Mouse (Mus musculus) olfactory bulb, adult 2 months (tissue): Measurements from ENCODE around the gene Fam168a. TPM values are rescaled to one million over a fixed set of nuclear protein-coding genes. Genes with fewer than 3 reads are reported as not detected.

Experiments
- H3K27ac ChIP-seq: fragments of 200-500 bp; 2 replicates; pipeline ENCODE4 v1.5.1; 2012; ENCODE audit warnings: low read depth, low read length; ENCODE audit not compliant: insufficient read depth
- H3K4me1 ChIP-seq: fragments of 200-500 bp; 2 replicates; pipeline ENCODE4 v1.6.1; 2012; ENCODE audit warnings: low read length; ENCODE audit not compliant: control insufficient read depth, insufficient read depth
- H3K4me3 ChIP-seq: fragments of 200-500 bp; 2 replicates; pipeline ENCODE4 v1.5.1; 2012; ENCODE audit warnings: mild to moderate bottlenecking, low read depth, low read length, moderate library complexity; ENCODE audit not compliant: insufficient read depth
- CTCF ChIP-seq: fragments of 200-500 bp; IDR thresholded peaks from 2 replicates; pipeline ENCODE4 v1.5.1; 2012; ENCODE audit warnings: low read depth, mild to moderate bottlenecking, low read length, moderate library complexity; ENCODE audit not compliant: insufficient read depth
- POLR2A ChIP-seq: fragments of 200-500 bp; IDR thresholded peaks from 2 replicates; pipeline ENCODE4 v1.6.1; 2012; ENCODE audit warnings: mild to moderate bottlenecking, low read depth, low read length, moderate library complexity; ENCODE audit not compliant: insufficient read depth
- WGBS: fragments of 180-500 bp; shearing (Covaris S2); methylation state at CpG from one replicate; pipeline ENCODE4 v1.1.7; 2018; 5-methylcytosine and 5-hydroxymethylcytosine counted together
- polyA plus RNA-seq: library from polyadenylated mRNA; stranded (reverse); fragments of >200 nt; gene quantifications from 2 replicates; pipeline ENCODE4 v1.2.4, GENCODE M21; 2012; ENCODE audit warnings: low replicate concordance; ENCODE audit not compliant: missing spikeins, insufficient read depth, insufficient read length

Gene Fam168a
- polyA plus RNA-seq, 1 experiment: not detected

GRCm38 (mm10) chr7:100849508-100849907 is 143.1 kb downstream of the Fam168a start:
- TF ChIP-seq POLR2A (no peak), CTCF (no peak)
- WGBS: 95% methylated on average over 2 of the region's 2 CpGs
- Histone ChIP-seq H3K4me3 (no peak overlapping the region), H3K4me1 (peaks cover 29% of the 10 kb centered on the region), H3K27ac (no peak overlapping the region)

DNA sequence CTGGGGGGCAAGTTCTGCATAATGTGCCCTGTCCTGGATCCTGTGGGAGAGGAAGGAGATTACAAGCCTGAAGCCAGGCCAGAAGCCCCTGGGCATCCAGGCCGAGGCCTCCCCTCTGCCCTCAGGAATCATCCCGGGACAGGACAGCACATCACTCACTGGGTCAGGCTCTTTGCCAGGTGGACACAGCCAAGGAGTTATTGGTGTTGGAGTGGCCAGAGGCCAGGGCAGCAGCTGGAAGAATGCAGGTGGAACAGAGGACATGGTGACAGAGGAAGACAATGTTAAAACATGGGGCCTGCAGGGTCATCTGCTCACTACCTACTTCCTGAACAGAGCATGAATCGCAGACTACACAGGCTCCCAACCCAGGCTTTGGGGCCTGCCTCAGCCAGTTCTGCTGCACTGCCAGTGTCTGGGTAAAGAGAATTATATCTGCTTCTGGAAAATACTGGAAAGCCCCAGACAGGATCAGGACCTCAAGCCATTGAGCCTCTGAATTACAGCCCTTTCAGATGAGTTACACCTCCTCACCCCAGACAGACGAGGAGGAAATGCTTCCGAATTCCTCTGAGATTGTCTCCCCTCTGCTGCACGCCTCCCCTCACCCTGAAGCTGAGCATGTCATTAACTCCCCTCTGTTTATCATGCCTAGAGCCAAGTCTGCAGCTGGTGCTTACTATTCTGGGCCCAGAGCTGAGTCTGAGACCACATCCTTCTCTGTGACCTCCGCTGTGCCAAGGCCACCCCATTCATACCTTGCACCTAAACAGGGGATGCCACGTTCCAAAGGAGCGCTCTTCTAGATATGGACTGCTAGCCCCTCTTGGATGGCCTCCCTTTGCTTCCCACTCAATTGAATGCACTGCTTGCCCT is 145.3 kb downstream of the Fam168a start:
- Histone ChIP-seq H3K4me1 (peaks cover 41% of the 10 kb centered on the region), H3K4me3 (no peak overlapping the region), H3K27ac (peak overlapping the region; percentile 17)
- TF ChIP-seq CTCF: no peak
- no peak for TF ChIP-seq POLR2A
- 42% methylated on average over 9 of the region's 9 CpGs for WGBS

GRCm38 (mm10) chr7:100853396-100853795 is 147.0 kb downstream of the Fam168a start:
- H3K27ac ChIP-seq: no peak overlapping the region
- TF ChIP-seq POLR2A (no peak), CTCF (no peak)
- peaks cover 46% of the 10 kb centered on the region for H3K4me1 ChIP-seq
- H3K4me3 ChIP-seq: no peak overlapping the region
- 90% methylated on average over 3 of the region's 3 CpGs for WGBS

DNA sequence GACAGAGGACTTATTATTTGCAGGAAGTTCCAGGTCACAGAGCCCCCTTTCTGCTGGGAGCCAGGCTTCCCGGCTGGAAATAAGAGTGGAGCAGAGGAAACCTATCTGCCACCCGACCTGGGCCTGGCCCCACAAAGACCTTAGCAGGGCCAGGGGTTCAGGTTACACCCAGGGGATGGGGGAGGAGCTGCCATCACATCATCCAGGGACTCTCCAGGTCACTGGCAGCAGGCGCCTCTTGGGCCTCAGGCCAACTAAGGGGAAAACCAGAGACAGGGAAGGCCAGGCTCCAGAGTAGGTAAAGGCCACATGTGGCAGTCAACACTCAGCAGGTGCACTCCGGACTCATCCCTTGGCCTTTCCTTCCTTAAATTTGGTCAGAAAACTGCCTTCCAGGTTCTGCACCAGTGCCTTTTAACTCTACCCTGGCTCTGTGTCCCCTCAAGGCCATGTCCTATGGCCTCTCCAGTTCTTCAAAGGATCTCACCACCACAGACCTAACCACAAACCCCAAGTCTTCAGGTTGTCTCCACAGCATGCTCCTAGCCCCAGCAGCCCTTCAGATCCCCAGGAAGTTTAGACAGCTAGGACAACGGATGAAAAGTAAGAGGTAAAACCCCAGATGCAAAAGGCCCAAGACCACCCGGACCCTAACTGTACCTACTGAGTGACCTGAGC is 147.8 kb downstream of the Fam168a start:
- Histone ChIP-seq H3K4me3 (no peak overlapping the region), H3K4me1 (peaks cover 46% of the 10 kb centered on the region), H3K27ac (no peak overlapping the region)
- TF ChIP-seq POLR2A (no peak), CTCF (no peak)
- WGBS: 81% methylated on average over 6 of the region's 6 CpGs

DNA sequence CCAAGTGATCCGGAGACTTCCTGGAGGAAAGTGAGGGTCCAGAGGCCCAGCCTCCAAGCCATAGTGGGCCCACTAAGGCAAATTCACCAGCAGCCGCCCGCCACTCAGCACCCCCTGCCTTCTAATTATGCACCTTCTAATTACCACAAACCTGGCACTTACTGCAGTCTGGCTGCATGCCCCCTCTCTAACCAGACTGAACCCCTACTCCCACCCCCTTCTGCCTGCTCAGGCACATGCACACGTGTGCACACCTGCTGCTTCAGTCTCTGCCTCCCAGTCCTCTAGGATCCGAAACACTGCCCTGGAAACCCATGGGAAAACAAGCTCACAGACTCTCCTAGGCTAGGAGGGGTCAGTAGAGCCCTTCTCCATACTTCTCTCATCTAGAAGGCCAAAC is 148.4 kb downstream of the Fam168a start:
- no peak overlapping the region for H3K27ac ChIP-seq
- H3K4me3 ChIP-seq: no peak overlapping the region
- TF ChIP-seq POLR2A: no peak
- TF ChIP-seq CTCF: no peak
- peaks cover 46% of the 10 kb centered on the region for H3K4me1 ChIP-seq
- 52% methylated on average over 5 of the region's 5 CpGs for WGBS

DNA sequence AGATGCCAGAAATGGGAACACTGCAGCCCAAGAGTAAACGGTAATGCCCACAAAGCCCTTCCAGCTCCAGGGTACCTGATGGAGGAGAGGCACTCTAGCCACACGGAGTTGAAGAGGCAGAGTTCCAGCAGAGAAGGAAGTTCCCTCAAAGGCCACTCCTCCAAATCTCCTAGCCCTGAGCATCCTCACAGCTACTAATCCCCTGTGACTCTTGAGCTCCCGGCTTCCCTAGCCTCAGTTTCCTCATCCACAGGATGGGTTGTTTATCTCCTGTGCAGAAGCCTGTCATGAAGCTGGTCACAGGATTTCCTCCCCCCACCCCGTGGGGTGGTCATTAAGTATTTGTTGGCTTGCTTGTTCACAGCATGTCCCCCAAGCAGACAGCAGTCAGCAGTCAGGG is 148.9 kb downstream of the Fam168a start:
- Histone ChIP-seq H3K27ac (no peak overlapping the region), H3K4me1 (peaks cover 46% of the 10 kb centered on the region), H3K4me3 (no peak overlapping the region)
- WGBS: 56% methylated on average over 4 of the region's 4 CpGs
- no peak for TF ChIP-seq CTCF
- no peak for TF ChIP-seq POLR2A

GRCm38 (mm10) chr7:100855795-100856573 is 149.5 kb downstream of the Fam168a start:
- Histone ChIP-seq H3K27ac (no peak overlapping the region), H3K4me1 (peaks cover 44% of the 10 kb centered on the region), H3K4me3 (no peak overlapping the region)
- 84% methylated on average over 5 of the region's 5 CpGs for WGBS
- TF ChIP-seq CTCF (no peak), POLR2A (no peak)

DNA sequence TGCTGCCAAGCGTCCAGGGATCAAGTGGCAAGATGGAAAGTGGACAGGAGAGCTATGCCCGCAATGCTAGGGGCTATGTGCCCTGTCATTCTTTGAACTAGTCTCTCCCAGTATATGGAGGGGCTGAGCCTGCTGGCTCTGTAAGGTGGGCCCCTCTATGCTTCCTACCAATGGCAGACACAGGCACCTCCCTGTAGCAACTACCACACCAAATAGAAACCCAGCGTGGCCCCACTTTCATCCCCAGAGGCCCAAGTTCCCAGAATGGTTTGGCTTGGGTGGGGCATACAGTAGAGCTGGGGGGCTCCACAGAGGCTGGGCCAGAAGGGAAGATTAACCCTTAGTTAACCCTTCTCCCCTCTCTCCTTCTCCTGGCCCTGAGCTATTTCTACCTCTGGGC is 154.0 kb downstream of the Fam168a start:
- Histone ChIP-seq H3K4me1 (peaks cover 16% of the 10 kb centered on the region), H3K27ac (no peak overlapping the region), H3K4me3 (no peak overlapping the region)
- TF ChIP-seq POLR2A (no peak), CTCF (no peak)
- 91% methylated on average over 3 of the region's 3 CpGs for WGBS
